Mouse (Mus musculus) kidney, embryonic 15.5 days (tissue): ENCODE data around the gene Krt80. TPM values are rescaled to one million over a fixed set of nuclear protein-coding genes. Genes with fewer than 3 reads are reported as not detected.
A peak's percentile ranks its signal among the peaks of the same experiment; 100 is the strongest.

Source experiments
- ATAC-seq: fragments of 200-750 bp; cut with Nextera tagmentation; replicated peaks from 2 replicates; pipeline ENCODE4 v1.8.0; 2017; ENCODE audit warnings: moderate TSS enrichment; ENCODE audit not compliant: low FRiP score
- H3K27ac ChIP-seq: fragments of 300-500 bp; sonication (generic); 2 replicates; pipeline ENCODE4 v1.5.1; 2015; ENCODE audit warnings: mild to moderate bottlenecking, inconsistent platforms
- H3K27me3 ChIP-seq: fragments of 300-500 bp; sonication (generic); 2 replicates; pipeline ENCODE4 v1.6.1; 2015; ENCODE audit warnings: inconsistent platforms
- H3K36me3 ChIP-seq: fragments of 300-500 bp; sonication (generic); 2 replicates; pipeline ENCODE4 v1.6.1; 2015; ENCODE audit warnings: inconsistent platforms
- H3K4me1 ChIP-seq: fragments of 300-500 bp; sonication (generic); 2 replicates; pipeline ENCODE4 v1.6.1; 2015; ENCODE audit warnings: inconsistent platforms
- H3K4me2 ChIP-seq: fragments of 300-500 bp; sonication (generic); 2 replicates; pipeline ENCODE4 v1.6.1; 2015; ENCODE audit warnings: moderate library complexity, mild to moderate bottlenecking, inconsistent platforms
- H3K4me3 ChIP-seq: fragments of 300-500 bp; sonication (generic); replicated peaks from 2 replicates; pipeline ENCODE4 v1.5.1; 2015; ENCODE audit warnings: mild to moderate bottlenecking, inconsistent platforms
- H3K9ac ChIP-seq: fragments of 300-500 bp; sonication (generic); 2 replicates; pipeline ENCODE4 v1.6.1; 2015; ENCODE audit warnings: mild to moderate bottlenecking, inconsistent platforms
- H3K9me3 ChIP-seq: fragments of 300-500 bp; sonication (generic); replicated peaks from 2 replicates; pipeline ENCODE4 v1.6.1; 2016; ENCODE audit warnings: inconsistent platforms
- WGBS: fragments of 180-500 bp; shearing (Covaris S2); methylation state at CpG from one replicate; pipeline ENCODE4 v1.1.7; 2015; ENCODE audit warnings: mixed read lengths; 5-methylcytosine and 5-hydroxymethylcytosine counted together
- polyA plus RNA-seq: library from polyadenylated mRNA; unstranded; fragments of >200 nt; fragmentation: Nextera tagmentation; extraction: Ambion mirVana; gene quantifications from 2 replicates; pipeline ENCODE4 v1.2.1, GENCODE M21; 2015

Krt80 gene
- polyA plus RNA-seq = 1.6 and 2.3 TPM in 2 replicates

DNA sequence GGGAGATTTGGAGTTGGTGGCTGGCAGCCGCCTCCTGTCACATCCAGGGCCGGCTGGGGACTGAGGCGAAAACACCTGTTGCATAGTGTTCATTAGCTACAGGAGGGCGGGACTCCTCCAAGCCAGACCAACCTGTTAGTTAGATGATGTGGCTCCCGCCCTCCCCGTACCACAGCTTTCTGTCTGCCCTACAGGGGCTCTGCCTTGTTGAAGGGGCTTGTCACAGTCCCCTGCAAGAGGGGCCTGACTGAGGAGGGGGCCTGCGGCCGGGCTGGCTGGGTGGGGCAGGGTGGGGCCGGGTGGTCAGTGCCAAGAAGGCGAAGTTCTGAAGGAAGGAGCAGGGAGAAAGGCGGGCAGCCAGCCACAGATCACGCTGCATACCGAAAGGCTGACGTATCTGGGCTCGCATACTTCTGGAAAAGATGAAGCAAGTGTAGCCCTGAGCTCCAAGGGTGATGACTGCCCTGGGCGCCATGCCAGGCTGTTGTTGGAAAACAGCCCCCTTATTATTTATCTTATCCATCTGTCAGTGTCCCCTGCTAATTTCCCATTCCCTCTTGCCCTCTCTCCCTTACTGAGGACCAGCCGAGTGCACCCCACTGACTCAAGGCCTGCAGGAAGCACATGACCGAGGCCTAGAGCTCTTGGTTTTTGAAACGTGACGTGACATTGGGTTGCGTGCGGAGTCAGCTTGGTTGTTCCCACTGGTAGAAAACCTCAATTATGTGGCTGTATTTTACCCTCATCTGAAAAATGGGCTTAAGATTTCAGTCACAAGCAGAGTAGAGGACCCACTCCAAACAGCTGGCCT lies at the start of gene Krt80:
TSS of gene Krt80 (minus strand) at position 62 of the 811 bp plus-strand sequence.
- Histone ChIP-seq H3K36me3 (no peaks in the 10 kb centered on the region), H3K4me3 (no peak within 1 kb of the TSS), H3K4me2 (0 out of 2 replicates have a peak within 1 kb of the TSS, but pooled peaks have one; percentile 1), H3K9me3 (no peaks in the 10 kb centered on the region), H3K9ac (no peak within 1 kb of the TSS), H3K27me3 (0 out of 2 replicates have a peak, but pooled peaks cover 8% of the 10 kb centered on the region), H3K4me1 (peaks cover 68% of the 10 kb centered on the region), H3K27ac (peak within 1 kb of the TSS; percentile 76)
- 57% methylated on average over 22 of the region's 22 CpGs for WGBS
- ATAC-seq = peak; percentile 38

DNA sequence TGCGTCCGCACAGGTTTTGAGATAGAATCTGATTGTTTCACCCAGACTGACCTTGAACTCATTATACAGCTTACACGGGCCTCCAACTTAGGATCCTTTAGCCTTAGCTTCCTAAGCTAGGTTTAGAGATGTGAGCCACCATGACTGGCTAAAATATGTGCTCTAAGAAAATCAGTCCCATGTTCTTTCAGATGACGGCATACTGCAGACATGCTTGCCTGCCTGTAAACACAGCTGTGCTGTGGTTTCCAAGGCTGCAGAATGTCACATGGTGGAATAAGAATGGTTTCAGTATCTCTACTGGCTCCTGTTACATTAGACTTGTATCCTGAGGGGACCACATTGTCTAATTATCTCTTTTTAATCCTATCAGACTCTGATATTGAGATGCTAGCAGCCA lies 49.0 kb upstream of the Krt80 start:
- H3K4me3 ChIP-seq = no peak overlapping the region
- no peak for ATAC-seq
- peaks cover 7% of the 10 kb centered on the region; the same call in 1 of the 2 replicates for H3K4me1 ChIP-seq
- 0 out of 2 replicates have a peak, but pooled peaks cover 12% of the 10 kb centered on the region for H3K27me3 ChIP-seq
- no peak overlapping the region for H3K27ac ChIP-seq
- H3K9me3 ChIP-seq = no peaks in the 10 kb centered on the region
- H3K4me2 ChIP-seq = no peak overlapping the region
- 80% methylated on average over 4 of the region's 4 CpGs for WGBS
- H3K9ac ChIP-seq = no peak overlapping the region
- no peaks in the 10 kb centered on the region for H3K36me3 ChIP-seq

DNA sequence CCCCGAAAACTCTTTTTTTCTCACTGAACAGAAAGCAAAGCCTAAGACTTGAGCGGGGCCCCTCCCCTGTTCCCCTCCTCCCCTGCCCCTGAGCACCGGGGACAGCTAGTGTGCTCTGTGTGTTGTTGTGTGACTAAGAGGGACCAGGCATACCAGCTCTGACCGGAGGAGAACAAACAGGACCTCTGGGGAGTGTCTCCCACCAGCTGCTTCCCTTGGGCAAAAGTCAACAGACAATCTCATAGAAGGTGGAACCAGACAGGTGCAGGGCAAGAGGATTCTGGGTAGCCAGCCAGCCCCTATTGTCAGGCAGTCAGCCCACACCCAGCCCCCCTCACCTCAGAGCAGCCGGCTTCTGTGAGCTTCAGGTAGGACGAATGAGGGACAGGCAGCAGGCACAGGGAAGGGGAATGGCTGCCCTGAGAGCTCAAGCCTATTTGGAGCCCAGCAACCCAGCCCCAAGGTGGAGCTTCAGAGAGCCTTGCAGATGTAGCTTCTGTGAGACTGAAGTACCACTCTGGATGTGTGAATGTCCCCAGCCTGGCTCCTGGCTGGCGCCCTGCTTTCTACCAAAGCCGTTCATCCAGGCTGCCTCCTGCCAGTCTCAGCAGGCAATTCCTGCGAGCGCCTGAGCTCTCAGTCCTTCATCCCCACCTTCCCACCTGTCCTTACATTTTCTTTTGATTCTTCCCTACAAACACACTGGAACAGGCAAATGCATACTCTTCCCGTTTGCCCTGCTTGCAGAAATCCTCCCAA lies 45.0 kb upstream of the Krt80 start:
- 51% methylated on average over 11 of the region's 11 CpGs for WGBS
- Histone ChIP-seq H3K4me3 (no peak overlapping the region), H3K27me3 (peaks cover 31% of the 10 kb centered on the region), H3K4me2 (no peak overlapping the region), H3K9me3 (no peaks in the 10 kb centered on the region), H3K36me3 (no peaks in the 10 kb centered on the region), H3K4me1 (peaks cover 21% of the 10 kb centered on the region), H3K9ac (0 out of 2 replicates have a peak overlapping the region, but pooled peaks have one; percentile 17), H3K27ac (no peak overlapping the region)
- no peak for ATAC-seq

DNA sequence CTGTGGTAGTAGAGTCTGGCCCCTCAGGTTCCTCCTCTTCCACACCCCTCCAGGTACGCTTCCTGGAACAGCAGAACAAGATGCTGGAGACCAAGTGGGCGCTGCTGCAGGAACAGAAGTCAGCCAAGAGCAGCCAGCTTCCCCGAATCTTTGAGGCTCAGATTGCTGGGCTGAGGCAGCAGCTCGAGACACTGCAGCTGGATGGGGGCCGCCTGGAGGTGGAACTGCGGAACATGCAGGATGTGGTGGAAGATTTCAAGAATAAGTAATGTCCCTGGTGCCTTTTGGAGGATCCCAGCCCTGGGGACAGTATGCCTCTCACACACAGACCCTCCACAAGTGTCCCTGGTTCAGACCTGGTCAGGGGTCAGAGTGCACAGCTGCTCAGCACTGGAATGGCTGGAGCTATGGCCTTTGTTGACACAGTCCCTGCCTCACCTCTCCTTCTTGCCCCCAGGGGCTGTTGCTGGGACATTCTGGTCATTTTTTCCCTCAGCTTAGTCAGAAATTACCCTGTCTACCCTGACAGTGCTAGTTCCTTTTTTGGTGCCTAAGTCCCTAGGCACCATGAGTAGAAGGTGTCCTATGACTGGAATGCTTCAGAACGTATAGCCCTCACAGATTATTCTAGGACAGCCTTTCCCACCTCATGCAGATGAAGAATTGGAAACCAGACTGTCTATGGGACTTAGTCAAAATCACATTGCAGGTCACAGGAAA lies 44.1 kb upstream of the Krt80 start:
- no peak for ATAC-seq
- no peak overlapping the region for H3K9ac ChIP-seq
- no peak overlapping the region for H3K4me3 ChIP-seq
- no peaks in the 10 kb centered on the region for H3K36me3 ChIP-seq
- WGBS = 38% methylated on average over 7 of the region's 7 CpGs
- peaks cover 21% of the 10 kb centered on the region for H3K4me1 ChIP-seq
- H3K27me3 ChIP-seq = peaks cover 31% of the 10 kb centered on the region
- 0 out of 2 replicates have a peak overlapping the region, but pooled peaks have one; percentile 20 for H3K4me2 ChIP-seq
- H3K27ac ChIP-seq = no peak overlapping the region
- H3K9me3 ChIP-seq = no peaks in the 10 kb centered on the region

DNA sequence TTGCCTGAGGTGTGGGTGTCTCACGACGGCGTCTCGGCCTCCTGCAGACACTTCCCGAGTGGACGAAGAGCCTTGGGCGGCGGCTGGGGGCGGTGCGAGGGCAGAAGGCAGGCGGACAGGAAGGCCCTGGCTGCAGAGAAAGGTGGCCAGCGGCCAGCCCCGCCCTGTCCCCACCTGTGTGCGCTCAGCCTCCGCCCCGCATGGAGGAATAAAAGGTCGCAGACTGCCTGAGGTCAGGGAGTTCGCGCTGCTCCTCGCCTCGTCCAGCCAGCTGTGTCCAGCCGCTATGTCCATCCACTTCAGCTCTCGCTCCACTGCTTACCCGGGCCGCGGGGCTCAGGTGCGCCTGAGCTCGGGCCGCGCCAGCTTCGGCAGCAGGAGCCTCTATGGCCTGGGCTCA lies 42.2 kb upstream of the Krt80 start:
- peak overlapping the region; percentile 86 for H3K27ac ChIP-seq
- peaks cover 21% of the 10 kb centered on the region for H3K4me1 ChIP-seq
- 17% methylated on average over 31 of the region's 31 CpGs for WGBS
- H3K27me3 ChIP-seq = peaks cover 31% of the 10 kb centered on the region
- no peaks in the 10 kb centered on the region for H3K9me3 ChIP-seq
- H3K9ac ChIP-seq = 0 out of 2 replicates have a peak overlapping the region, but pooled peaks have one; percentile 7
- peak overlapping the region; percentile 52 for H3K4me2 ChIP-seq
- H3K36me3 ChIP-seq = no peaks in the 10 kb centered on the region
- ATAC-seq = peak; percentile 60
- H3K4me3 ChIP-seq = peak overlapping the region; percentile 35

DNA sequence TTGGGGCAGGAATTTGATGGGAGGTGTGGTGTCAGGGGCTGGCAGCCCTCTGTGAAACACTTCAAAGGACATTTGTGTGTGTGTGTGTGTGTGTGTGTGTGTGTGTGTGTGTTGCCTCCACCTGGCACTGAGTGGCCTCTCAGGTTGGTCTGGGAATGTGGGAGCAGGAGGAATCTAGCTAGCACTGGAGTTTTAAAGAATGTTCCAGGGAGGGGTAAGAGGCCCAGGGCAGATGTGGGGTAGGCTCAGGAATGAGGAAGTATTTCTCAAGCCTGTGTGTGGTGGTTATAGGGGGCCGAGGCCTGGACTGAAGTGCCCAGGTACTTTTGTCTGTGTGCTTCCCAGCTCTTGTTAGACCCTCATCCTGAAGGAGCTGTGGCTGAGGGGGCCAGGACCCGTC lies 40.8 kb upstream of the Krt80 start, which contains the start of gene Krt7:
TSS of gene Krt7 (plus strand) at position 269 of the 400 bp plus-strand sequence.
- Histone ChIP-seq H3K4me3 (peak within 1 kb of the TSS; percentile 35), H3K4me1 (peaks cover 21% of the 10 kb centered on the region), H3K27me3 (peaks cover 31% of the 10 kb centered on the region), H3K4me2 (peak within 1 kb of the TSS; percentile 52), H3K9me3 (no peaks in the 10 kb centered on the region), H3K9ac (0 out of 2 replicates have a peak within 1 kb of the TSS, but pooled peaks have one; percentile 7), H3K36me3 (no peaks in the 10 kb centered on the region), H3K27ac (peak within 1 kb of the TSS; percentile 86)
- ATAC-seq = peak; percentile 71
- 38% methylated on average over 2 of the region's 2 CpGs for WGBS

DNA sequence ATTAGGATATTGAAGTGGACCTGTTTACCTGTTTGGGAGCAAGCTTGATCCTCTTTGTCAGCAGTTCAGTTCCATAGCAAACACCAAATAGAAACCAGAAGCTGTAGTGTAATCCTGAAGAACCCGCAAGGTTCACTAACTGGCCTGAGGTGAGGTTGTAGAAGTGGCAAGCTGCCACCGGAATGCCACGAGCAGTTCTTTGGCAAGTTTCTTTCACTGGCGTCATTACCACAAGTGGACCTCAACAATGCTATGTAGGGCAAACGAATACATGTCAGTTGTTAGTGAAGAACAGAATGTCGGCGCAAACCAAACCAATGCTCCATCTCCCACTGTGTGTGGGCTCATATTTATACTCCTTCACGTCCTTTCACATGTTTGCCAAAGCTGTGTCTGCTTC lies 28.3 kb upstream of the Krt80 start:
- WGBS = 83% methylated on average over 8 of the region's 8 CpGs
- no peak for ATAC-seq
- no peak overlapping the region for H3K4me2 ChIP-seq

DNA sequence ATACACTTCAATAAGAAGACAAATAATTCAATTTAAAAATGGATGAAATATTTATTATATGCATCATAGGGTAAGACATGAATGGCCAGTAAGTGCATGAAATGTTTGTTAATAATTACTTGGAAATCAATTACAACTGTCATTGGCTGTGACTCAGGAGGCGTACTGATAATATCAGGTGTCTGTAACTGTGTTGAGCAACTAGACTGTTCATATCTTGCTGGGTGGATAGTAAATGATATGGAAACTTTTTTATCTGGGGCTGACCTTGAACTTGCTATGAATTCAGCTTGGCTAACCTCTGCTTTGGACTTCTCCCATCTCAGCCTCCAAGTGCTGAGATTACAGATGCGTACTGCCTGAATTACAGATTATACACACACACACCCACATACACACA lies 27.7 kb upstream of the Krt80 start:
- H3K9ac ChIP-seq = no peak overlapping the region
- H3K36me3 ChIP-seq = no peaks in the 10 kb centered on the region
- WGBS = 82% methylated on average over 2 of the region's 2 CpGs
- no peak for ATAC-seq
- no peaks in the 10 kb centered on the region for H3K27me3 ChIP-seq
- H3K9me3 ChIP-seq = no peaks in the 10 kb centered on the region
- H3K4me3 ChIP-seq = no peak overlapping the region
- H3K4me1 ChIP-seq = peaks cover 11% of the 10 kb centered on the region; the same call in 1 of the 2 replicates
- H3K4me2 ChIP-seq = no peak overlapping the region
- H3K27ac ChIP-seq = no peak overlapping the region

More for the DNA sequence above, 28.3 kb upstream of the Krt80 start:
- Histone ChIP-seq H3K4me3 (no peak overlapping the region), H3K27ac (no peak overlapping the region), H3K9ac (no peak overlapping the region), H3K4me1 (peaks cover 11% of the 10 kb centered on the region; the same call in 1 of the 2 replicates), H3K9me3 (no peaks in the 10 kb centered on the region), H3K27me3 (no peaks in the 10 kb centered on the region), H3K36me3 (no peaks in the 10 kb centered on the region)

DNA sequence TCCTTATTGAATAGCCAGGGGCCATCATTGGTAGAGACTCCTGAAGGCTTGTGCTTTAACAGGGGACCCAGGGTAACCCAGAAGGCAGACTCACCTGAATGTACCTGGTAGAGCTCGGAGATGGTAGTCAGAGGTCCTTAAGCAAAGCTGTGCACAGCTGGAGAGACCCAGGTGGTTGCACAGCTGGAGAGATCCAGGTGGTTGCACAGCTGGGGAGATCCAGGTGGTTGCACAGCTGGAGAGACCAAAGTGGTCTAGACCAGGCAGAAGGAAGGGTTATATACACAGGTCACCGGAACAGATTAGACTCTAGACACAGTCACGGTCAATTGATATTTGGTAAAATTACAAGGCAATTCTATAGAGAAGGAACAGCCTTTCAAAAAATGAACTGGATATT lies 27.0 kb upstream of the Krt80 start:
- no peak for ATAC-seq

DNA sequence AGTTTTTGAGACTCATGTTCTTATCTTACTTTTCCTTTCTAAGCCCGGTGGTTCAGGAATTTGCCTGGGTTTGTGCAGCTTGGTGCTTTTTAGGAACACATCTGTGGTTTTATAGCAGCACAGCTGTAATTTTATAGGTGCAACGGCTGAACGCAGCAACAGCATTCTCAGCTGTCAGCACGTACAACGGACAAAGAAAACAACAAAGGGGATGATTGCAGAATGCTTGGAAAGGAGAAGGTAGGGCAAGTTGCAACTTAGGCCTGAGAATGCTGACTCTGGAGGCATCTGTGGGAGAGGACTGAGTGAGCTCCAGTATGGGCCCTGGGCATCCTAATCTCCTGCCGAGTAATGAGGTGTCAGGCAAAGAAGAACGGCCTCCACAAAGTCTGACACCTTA lies 26.5 kb upstream of the Krt80 start:
- H3K9me3 ChIP-seq = no peaks in the 10 kb centered on the region
- peaks cover 11% of the 10 kb centered on the region; the same call in 1 of the 2 replicates for H3K4me1 ChIP-seq
- no peak overlapping the region for H3K9ac ChIP-seq
- H3K4me2 ChIP-seq = no peak overlapping the region
- no peak overlapping the region for H3K4me3 ChIP-seq
- WGBS = 15% methylated on average over 7 of the region's 7 CpGs
- no peak for ATAC-seq
- no peak overlapping the region for H3K27ac ChIP-seq
- no peaks in the 10 kb centered on the region for H3K27me3 ChIP-seq
- no peaks in the 10 kb centered on the region for H3K36me3 ChIP-seq

More for the DNA sequence above, 27.0 kb upstream of the Krt80 start:
- H3K36me3 ChIP-seq = no peaks in the 10 kb centered on the region
- no peak overlapping the region for H3K27ac ChIP-seq
- peaks cover 11% of the 10 kb centered on the region; the same call in 1 of the 2 replicates for H3K4me1 ChIP-seq
- 62% methylated on average over 3 of the region's 3 CpGs for WGBS
- no peaks in the 10 kb centered on the region for H3K9me3 ChIP-seq
- no peaks in the 10 kb centered on the region for H3K27me3 ChIP-seq
- no peak overlapping the region for H3K4me3 ChIP-seq
- no peak overlapping the region for H3K4me2 ChIP-seq
- no peak overlapping the region for H3K9ac ChIP-seq

DNA sequence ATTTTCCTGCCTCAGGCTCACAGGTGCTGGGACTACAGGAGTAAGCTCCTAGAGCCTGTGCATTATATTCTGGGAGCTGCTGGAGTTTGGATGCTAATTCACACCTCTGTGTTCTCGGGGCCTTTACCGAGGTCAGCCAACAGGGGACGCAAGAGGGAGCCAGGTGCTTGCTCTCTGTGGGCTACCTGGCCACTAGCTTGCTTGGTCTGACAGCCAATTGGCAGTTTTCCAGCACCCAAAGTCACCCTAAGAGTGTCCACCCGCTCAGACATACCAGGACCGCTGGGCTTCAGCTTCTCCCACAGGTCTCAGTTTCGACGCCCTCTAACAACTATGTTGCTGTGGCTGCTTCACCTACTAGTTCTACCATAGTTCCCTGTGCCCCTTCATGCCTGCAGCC lies 24.9 kb upstream of the Krt80 start:
- Histone ChIP-seq H3K4me3 (no peak overlapping the region), H3K9ac (no peak overlapping the region), H3K27ac (no peak overlapping the region), H3K27me3 (no peaks in the 10 kb centered on the region), H3K9me3 (no peaks in the 10 kb centered on the region), H3K36me3 (no peaks in the 10 kb centered on the region), H3K4me1 (peaks cover 11% of the 10 kb centered on the region; the same call in 1 of the 2 replicates), H3K4me2 (no peak overlapping the region)
- WGBS = 59% methylated on average over 7 of the region's 7 CpGs
- no peak for ATAC-seq
